36 mouse cellular contexts compared by ENCODE assay signal in the genomic region with DNA sequence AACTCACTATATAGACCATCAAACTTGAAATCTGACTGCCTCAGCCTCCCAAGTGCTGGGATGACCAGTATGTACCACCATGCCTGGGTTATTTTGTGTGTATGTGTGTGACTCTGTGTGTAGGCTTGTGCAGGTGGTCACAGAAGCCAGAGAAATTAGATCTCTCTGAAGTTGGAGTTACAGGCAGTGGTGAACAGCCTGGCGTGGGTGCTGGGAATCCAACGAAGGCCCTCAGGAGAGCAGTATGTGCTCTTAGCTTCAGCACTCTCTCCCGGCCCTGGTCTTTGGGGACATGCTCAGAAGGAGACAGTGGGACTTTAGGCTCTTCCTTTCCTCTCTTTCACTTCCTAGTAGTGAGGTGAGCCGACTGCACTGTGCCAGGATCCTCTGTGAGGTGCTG. TPM values are rescaled to one million over a fixed set of nuclear protein-coding genes. Genes with fewer than 3 reads are reported as not detected.
"Had no signal": no experiment of that assay in that cellular context is flagged by ENCODE, and none has a peak within 500 bp of the region (broad histone marks: within the 10 kb centered on the region; RNA-seq: fewer than 3 reads in every experiment).

No protein-coding gene starts in this region.

- ATAC-seq: liver, embryonic 12.5 days; liver, postnatal 0 days; lung, postnatal 0 days; midbrain, embryonic 13.5 days; midbrain, embryonic 15.5 days; midbrain, embryonic 16.5 days had no signal

- DNase-seq: left cerebral cortex, postnatal 4 days; liver; liver, embryonic 13.5 days; liver, postnatal 0 days; lung, adult 18-20 months; lung, adult 2 months; lung, embryonic 14.5 days; lung, postnatal 10 days; lung, postnatal 14 days; lung, postnatal 36 days; lung, postnatal 4 days; midbrain, embryonic 14.5 days had no signal

- H3K27me3 ChIP-seq: limb, embryonic 12.5 days; limb, embryonic 13.5 days; limb, embryonic 15.5 days; liver, embryonic 12.5 days; liver, embryonic 13.5 days; liver, embryonic 15.5 days; lung, embryonic 15.5 days; megakaryocyte, embryonic 14.5 days; midbrain, embryonic 12.5 days; midbrain, embryonic 13.5 days; midbrain, embryonic 15.5 days had no signal

- H3K36me3 ChIP-seq: limb, embryonic 10.5 days; limb, embryonic 12.5 days; limb, embryonic 13.5 days; limb, embryonic 15.5 days; liver, embryonic 12.5 days; liver, embryonic 13.5 days; liver, embryonic 15.5 days; lung, embryonic 15.5 days; midbrain, embryonic 10.5 days; midbrain, embryonic 12.5 days; midbrain, embryonic 13.5 days; midbrain, embryonic 15.5 days had no signal

- H3K27ac ChIP-seq: limb, embryonic 10.5 days; limb, embryonic 12.5 days; limb, embryonic 13.5 days; limb, embryonic 15.5 days; liver, embryonic 12.5 days; liver, embryonic 13.5 days; liver, embryonic 14.5 days; liver, embryonic 15.5 days; lung, embryonic 15.5 days; macrophage; midbrain, embryonic 10.5 days; midbrain, embryonic 12.5 days; midbrain, embryonic 13.5 days; midbrain, embryonic 15.5 days had no signal

- H3K9me3 ChIP-seq: limb, embryonic 10.5 days; limb, embryonic 12.5 days; limb, embryonic 15.5 days; lung, embryonic 15.5 days; midbrain, embryonic 15.5 days had no signal

- H3K4me1 ChIP-seq: limb, embryonic 10.5 days; limb, embryonic 12.5 days; limb, embryonic 13.5 days; limb, embryonic 15.5 days; liver, embryonic 12.5 days; liver, embryonic 13.5 days; liver, embryonic 15.5 days; lung, embryonic 15.5 days; megakaryocyte, embryonic 14.5 days; midbrain, embryonic 10.5 days; midbrain, embryonic 12.5 days; midbrain, embryonic 13.5 days; midbrain, embryonic 15.5 days had no signal

- H3K4me3 ChIP-seq: limb, embryonic 10.5 days; limb, embryonic 12.5 days; limb, embryonic 13.5 days; limb, embryonic 15.5 days; liver, embryonic 12.5 days; liver, embryonic 13.5 days; liver, embryonic 15.5 days; lung, embryonic 15.5 days; megakaryocyte, embryonic 14.5 days; midbrain, embryonic 10.5 days; midbrain, embryonic 12.5 days; midbrain, embryonic 13.5 days; midbrain, embryonic 15.5 days; myocyte had no signal

RNA-seq across cellular contexts. Expression of a gene that starts 15.6 kb away (rescaled TPM):
- total RNA-seq: left cerebral cortex, postnatal 25 days; left cerebral cortex, postnatal 36 days; megakaryocyte progenitor cell, adult 5-6 weeks; megakaryocyte, adult 5-6 weeks; megakaryocyte-erythroid progenitor cell, adult 5-6 weeks; monocyte, adult 5-6 weeks had no signal
- polyA plus RNA-seq: limb, embryonic 11.5 days; liver, embryonic 13.5 days; liver, embryonic 14.5 days; macrophage; myocyte had no signal
